Mouse (Mus musculus) lung, postnatal 4 days (tissue): Measurements from ENCODE around the gene Eepd1.

ENCODE experiments used
- DNase-seq, 2 experiments: peaks; one replicate each; pipeline ENCODE4 v3.0.0; 2021

Gene Eepd1

DNA sequence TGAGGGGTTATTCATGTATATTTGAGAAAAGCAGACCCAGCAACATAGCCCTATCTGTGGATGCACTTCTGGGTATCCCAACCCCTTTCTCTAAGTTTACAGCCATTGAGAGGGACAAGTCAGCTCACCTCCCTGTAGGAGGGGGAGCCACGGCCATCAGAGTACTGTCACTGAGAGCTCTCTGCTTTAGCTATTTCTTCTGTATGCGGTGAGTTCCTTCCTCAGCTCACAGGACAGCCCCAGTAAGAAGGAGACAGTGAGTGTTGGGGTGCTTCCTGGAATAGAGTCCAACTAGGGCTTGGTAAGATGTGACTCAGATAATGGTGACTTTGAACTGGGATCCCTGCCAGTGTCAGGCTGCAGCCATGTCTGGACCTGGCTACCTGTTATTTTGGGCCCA, 102.3 kb downstream of the Eepd1 start:
- no peak for DNase-seq

DNA sequence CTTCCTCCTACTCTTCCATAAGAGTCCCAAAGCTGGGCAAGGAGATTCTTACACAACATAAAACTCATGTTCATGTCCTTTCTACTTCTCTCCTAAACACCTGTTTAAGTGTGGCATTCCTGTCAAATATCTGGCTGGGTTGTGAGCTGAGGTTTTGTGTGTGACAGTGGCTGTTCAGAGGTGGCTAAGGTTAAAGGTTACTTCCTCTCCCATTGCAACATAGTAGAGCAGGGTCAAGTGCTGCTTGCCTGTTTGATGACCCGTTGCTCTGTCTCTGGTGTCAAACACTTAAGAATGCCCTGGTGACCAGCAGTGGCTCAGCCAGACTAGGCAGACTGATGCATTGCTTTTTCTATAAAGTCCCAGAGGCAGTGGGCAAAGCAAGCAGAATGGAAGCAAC, 104.3 kb downstream of the Eepd1 start:
- no peak for DNase-seq

DNA sequence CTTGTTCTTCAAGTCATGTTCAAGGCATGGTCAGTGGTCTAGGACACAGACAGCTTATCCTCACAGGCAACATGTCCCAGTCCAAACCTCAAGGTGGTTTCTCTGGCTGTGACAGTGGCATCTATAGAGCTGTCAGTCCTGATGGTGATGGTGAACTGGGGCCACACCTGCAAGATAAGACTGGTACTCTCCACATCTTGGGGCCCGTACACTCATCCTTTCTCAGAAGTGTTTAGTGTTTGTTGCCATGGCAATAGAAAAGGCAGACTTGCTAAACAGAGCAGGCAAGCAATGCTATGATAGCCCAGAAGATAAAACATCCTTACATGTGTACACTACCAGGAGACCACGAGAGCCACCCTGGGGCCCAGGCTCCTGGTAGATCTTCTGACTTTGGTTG, 107.2 kb downstream of the Eepd1 start:
- DNase-seq: no peak

DNA sequence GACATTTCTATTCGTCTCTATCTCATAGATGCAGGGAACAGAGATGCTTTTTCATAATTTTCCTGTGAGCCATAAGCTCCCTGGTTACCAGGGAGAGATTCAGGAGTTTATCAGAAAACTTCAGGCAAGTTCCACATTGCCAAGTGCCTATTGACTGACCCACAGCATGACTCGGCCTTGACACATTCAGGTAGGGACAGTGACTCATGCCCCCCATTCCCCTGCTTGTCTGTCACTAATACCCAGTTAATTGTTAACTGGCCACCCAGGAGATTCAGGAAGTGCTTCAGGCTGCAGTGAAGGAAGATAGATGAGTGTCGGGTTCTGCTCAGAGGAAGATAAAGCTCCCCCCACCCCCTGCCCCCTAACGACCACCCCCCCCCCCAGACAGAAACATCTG, 109.4 kb downstream of the Eepd1 start:
- DNase-seq: no peak

DNA sequence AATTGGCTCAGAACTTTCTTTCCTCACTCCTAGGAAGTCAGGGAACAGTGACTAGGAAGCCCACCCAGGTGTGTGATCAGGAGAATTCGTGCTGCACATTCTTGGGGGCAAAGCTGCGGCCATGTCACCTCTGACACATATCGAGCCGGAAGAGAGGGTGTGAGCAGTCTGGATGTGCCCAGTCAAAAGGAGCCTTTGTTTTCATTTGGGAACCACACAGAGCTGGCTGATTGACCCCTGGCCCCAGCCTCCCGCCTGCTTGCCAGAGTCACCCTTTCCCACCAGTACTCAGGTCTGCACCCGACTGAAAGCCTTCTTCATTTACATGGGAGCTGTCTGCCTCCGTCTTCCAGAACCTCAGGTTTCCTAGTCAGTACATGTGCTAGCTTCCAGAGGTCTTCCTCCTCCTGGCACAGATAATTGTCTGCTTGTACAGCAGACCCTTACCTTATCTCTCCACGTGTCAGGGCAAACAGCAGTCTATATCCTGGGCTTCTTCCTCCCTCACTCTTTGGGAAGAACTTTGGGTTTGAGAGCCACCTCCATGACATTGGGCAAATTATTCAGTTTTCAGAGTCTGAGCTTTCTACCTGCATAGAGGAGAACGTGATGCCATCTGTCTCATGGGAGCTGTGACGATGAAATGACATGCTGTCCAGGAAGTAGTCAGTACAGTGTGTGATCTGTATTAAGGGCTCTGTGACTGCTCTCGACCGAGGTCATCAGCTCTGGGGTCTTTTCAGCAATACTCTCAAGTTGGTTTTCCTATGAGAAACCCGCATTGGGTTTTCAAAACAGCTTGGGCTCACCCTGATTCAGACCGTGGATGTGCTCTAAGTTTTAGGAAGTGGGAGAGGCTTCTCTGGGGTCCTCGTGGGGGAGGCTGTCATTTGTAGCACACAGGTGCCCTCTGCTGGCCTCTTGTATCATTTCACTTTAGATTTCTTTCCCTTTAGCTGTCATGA, 110.3 kb downstream of the Eepd1 start:
- peak in 1 of 2 experiments; percentile 54 for DNase-seq

DNA sequence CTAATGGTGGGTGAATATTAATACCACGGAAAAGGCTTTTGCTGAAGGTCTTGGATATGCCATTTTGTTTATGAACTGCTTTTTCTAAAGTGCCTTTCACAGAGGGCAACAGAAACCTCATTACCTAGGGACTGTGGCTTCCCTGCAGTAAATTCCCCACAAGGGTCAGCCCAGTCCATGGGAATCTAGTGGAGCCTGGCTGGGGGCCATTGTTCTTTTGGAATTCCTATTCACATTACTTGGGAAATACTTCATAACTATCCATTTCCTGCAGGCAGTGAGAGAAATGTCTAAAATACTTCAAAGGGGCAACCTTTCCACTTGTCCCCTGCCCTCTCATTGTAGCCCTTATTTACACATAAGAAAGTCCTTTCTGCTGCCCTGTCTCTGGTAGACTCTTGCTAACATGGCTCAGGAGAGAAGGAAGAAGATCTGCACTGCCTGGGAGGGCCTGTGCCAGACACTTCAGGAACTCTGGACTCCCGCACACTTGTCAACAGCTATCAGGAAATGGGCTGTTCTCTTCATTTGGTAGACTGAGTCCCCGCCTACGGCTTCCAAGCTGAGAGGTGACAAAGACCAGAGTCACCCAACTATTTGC, 111.1 kb downstream of the Eepd1 start:
- peak in 1 of 2 experiments; percentile 37 for DNase-seq

DNA sequence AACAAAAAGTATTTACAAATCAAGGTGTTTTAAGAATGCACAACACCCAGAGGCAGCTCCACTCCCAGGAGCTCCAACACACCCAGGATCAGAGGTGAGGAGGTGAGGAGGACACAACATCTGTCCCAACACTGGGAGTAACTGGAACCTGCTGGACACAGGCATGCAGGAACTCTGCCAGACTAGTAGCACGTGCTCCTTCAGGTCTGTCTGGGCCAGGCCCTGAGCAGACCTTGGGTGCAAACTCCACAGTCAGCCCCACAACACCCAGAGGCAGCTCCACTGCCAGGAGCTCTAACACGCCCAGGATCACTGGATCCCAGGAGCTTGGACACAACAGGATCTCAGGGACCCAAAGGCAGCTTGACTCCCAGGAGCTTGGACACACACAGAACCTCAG, 143.4 kb downstream of the Eepd1 start:
- no peak for DNase-seq

DNA sequence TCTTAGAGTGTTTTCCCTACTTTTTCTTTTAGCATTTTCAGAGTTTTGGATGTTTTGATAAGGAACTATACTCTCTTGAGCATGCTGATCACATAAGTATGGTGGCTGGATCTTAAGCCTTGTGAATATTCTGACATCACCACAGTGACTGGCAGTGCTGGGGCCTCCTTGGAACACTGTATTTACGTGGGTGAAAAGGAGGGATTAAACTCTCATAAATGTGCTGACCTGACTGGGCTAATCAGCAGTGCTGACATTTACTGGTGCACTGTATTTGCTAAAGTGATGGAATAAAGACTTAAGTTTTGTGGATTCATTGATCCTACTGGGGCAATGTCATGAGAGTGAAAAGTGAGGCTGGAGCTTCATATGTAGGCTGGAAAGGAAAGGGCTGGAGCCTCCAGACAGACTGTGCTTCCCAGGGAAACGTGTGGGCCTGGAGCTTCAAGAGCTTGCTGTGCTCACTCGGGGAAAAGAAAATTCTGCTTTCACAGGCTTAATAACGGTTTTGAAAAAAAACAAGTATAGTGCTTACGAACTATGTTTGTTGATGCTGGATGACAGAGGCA, 148.3 kb downstream of the Eepd1 start:
- DNase-seq: no peak
